Mouse (Mus musculus) ES-E14 (cell line): ENCODE measurements around the gene Lcn12.

Source experiments
- CHD2 ChIP-seq: IDR thresholded peaks from 2 replicates; pipeline ENCODE4 v1.6.1; 2014; ENCODE audit warnings: mild to moderate bottlenecking, low read depth, low read length, inconsistent platforms
- HCFC1 ChIP-seq: IDR thresholded peaks from 2 replicates; pipeline ENCODE4 v1.6.1; 2012; ENCODE audit warnings: low read length, inconsistent platforms, borderline replicate concordance; ENCODE audit not compliant: insufficient read depth
- MAFK ChIP-seq: IDR thresholded peaks from 2 replicates; pipeline ENCODE4 v1.6.1; 2014; ENCODE audit warnings: mild to moderate bottlenecking, low read depth, low read length, inconsistent platforms; ENCODE audit not compliant: insufficient read depth
- ZC3H11A ChIP-seq: IDR thresholded peaks from 2 replicates; pipeline ENCODE4 v1.6.1; 2012; ENCODE audit warnings: low read depth, mild to moderate bottlenecking, inconsistent platforms, low read length, borderline replicate concordance
- ZNF384 ChIP-seq: IDR thresholded peaks from 2 replicates; pipeline ENCODE4 v1.6.1; 2012; ENCODE audit warnings: low read depth, low read length, inconsistent platforms

- TF ChIP-seq HCFC1 (no peak), ZC3H11A (no peak), MAFK (no peak), CHD2 (no peak), ZNF384 (no peak)
Observed at GRCm38 (mm10) chr2:25504538-25504937, 10.8 kb upstream of the Lcn12 start.
